Mouse (Mus musculus) liver, adult 2 months (tissue): ENCODE measurements at regions not wholly inside any gene's neighbourhood (a gene's known extent, or its start where the extent isn't known, plus 50 kb on each side); places are given as distances from the start of the nearest gene placed in this dataset.

Experiments used
- CTCF ChIP-seq: fragments of 200-500 bp; IDR thresholded peaks from 2 replicates; pipeline ENCODE4 v1.5.1; 2011; ENCODE audit warnings: low read depth, low read length, control low read depth
- POLR2A ChIP-seq: fragments of 200-500 bp; IDR thresholded peaks from 2 replicates; pipeline ENCODE4 v1.6.1; 2011; ENCODE audit warnings: low read length, control low read depth; ENCODE audit not compliant: insufficient read depth; ENCODE audit errors: extremely low read depth

DNA sequence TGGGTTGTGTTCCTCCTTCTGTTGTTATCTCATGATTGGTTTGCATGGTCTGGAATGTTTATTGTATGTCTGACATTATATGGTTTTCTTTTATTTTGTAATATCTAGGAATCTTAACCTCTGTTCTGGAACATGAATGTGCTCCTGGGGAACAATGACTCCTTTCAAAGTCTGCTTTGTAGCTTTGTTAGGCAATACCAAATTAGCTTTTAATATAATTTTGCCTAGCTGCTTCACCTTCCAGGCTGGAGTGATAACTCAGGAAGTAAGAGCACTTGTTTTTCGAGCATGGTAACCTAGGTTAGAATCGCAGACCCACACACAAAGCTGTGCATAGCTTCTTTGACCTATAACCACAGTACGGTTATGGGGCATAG, 199.4 kb upstream of the Mmadhc start:
- TF ChIP-seq CTCF (no peak), POLR2A (no peak)
